Mouse (Mus musculus): Measurements from ENCODE around the gene Ddx42. TPM values are rescaled to one million over a fixed set of nuclear protein-coding genes. Genes with fewer than 3 reads are reported as not detected.
A peak's percentile ranks its signal among the peaks of the same experiment; 100 is the strongest.
"Not testable (repeated sequence)": the region's sequence is repeated elsewhere in the genome, so short reads cannot be mapped to it uniquely, and the experiment has no call there.

The Ddx42 gene
- polyA plus RNA-seq, 1 experiment from 2014 or later, result 91.4 TPM

- ATAC-seq (ENCODE audit: low FRiP score) (no peak), DNase-seq (ENCODE audit: low spot score) (no peak)
- no peak overlapping the region for H3K9ac ChIP-seq (ENCODE audit: low read depth, low read length)
- 92% methylated on average over 7 of the region's 7 CpGs for WGBS
- H3K27ac ChIP-seq (ENCODE audit: low read depth, low read length), result no peak overlapping the region
- H3K36me3 ChIP-seq (ENCODE audit: control insufficient read depth, insufficient read depth, low read length), result no peaks in the 10 kb centered on the region
- no peaks in the 10 kb centered on the region for H3K27me3 ChIP-seq (ENCODE audit: control insufficient read depth, insufficient read depth, low read length)
- H3K9me3 ChIP-seq (ENCODE audit: control insufficient read depth, low read length), result no peaks in the 10 kb centered on the region
- H3K4me2 ChIP-seq (replicated peaks; ENCODE audit: low read depth, low read length), result no peak overlapping the region
- no peak overlapping the region for H3K4me3 ChIP-seq (ENCODE audit: low read depth, low read length)
- no peaks in the 10 kb centered on the region for H3K4me1 ChIP-seq (replicated peaks; ENCODE audit: control insufficient read depth, insufficient read depth, low read length)
These were observed 21.8 kb upstream of the Ddx42 start for GRCm38 (mm10) chr11:106194891-106195290.

- Histone ChIP-seq H3K4me1 (replicated peaks; ENCODE audit: control insufficient read depth, insufficient read depth, low read length) (no peaks in the 10 kb centered on the region), H3K36me3 (ENCODE audit: control insufficient read depth, insufficient read depth, low read length) (no peaks in the 10 kb centered on the region), H3K4me2 (replicated peaks; ENCODE audit: low read depth, low read length) (no peak overlapping the region), H3K4me3 (ENCODE audit: low read depth, low read length) (no peak overlapping the region), H3K9me3 (ENCODE audit: control insufficient read depth, low read length) (no peaks in the 10 kb centered on the region), H3K27me3 (ENCODE audit: control insufficient read depth, insufficient read depth, low read length) (no peaks in the 10 kb centered on the region), H3K9ac (ENCODE audit: low read depth, low read length) (no peak overlapping the region), H3K27ac (ENCODE audit: low read depth, low read length) (no peak overlapping the region)
- no peak for DNase-seq (ENCODE audit: low spot score)
- no peak for ATAC-seq (ENCODE audit: low FRiP score)
These were observed 21.4 kb upstream of the Ddx42 start for GRCm38 (mm10) chr11:106195341-106195740.

DNA sequence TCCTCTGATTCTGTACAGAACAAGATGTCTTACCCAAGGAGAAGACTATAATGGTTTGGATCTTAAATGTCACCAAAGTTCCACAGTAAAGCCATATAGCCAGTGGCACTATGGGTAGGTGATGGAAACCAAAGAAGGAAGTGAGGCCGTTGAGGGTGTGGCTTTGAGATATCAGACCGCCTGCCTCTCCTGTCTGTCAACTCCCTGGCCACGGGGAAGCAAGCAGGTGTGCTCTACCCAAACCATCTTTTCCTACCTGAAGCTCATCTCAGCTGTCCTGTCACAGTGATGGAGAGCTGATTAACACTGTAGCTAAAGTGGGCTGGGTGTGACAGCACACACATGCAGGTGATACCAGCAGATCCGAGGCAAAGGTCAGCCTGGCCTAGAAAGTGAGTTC lies 18.4 kb upstream of the Ddx42 start:
- DNase-seq (ENCODE audit: low spot score), result no peak
- no peaks in the 10 kb centered on the region for H3K9me3 ChIP-seq (ENCODE audit: control insufficient read depth, low read length)
- no peak for ATAC-seq (ENCODE audit: low FRiP score)
- no peak overlapping the region for H3K9ac ChIP-seq (ENCODE audit: low read depth, low read length)
- H3K4me1 ChIP-seq (replicated peaks; ENCODE audit: control insufficient read depth, insufficient read depth, low read length), result no peaks in the 10 kb centered on the region
- H3K27me3 ChIP-seq (ENCODE audit: control insufficient read depth, insufficient read depth, low read length), result no peaks in the 10 kb centered on the region
- H3K4me3 ChIP-seq (ENCODE audit: low read depth, low read length), result no peak overlapping the region
- WGBS, result 90% methylated on average over 4 of the region's 4 CpGs
- no peak overlapping the region for H3K4me2 ChIP-seq (replicated peaks; ENCODE audit: low read depth, low read length)
- peaks cover 3% of the 10 kb centered on the region; the same call in 1 of the 2 replicates for H3K36me3 ChIP-seq (ENCODE audit: control insufficient read depth, insufficient read depth, low read length)
- no peak overlapping the region for H3K27ac ChIP-seq (ENCODE audit: low read depth, low read length)

DNA sequence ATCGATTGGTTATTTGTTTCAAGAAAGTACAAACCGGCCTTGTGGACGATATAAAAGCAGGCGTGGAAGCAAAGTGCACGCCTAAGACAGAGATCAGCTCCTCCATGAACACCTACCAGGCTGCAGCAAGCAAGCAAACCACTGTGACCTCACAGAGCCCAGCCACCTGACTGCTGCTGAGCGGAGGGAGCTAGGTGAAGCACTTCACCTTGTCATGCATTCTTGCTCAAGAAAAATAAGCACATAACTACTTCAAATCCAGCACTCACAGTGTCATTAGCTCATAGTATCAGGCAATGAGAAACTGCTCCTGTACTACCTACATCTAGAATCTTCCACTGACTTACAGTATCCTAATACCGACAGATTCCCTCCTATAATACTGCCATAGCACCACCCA lies 16.7 kb upstream of the Ddx42 start:
- H3K4me2 ChIP-seq (replicated peaks; ENCODE audit: low read depth, low read length); H3K27me3 ChIP-seq (ENCODE audit: control insufficient read depth, insufficient read depth, low read length); H3K4me1 ChIP-seq (replicated peaks; ENCODE audit: control insufficient read depth, insufficient read depth, low read length); H3K4me3 ChIP-seq (ENCODE audit: low read depth, low read length); H3K27ac ChIP-seq (ENCODE audit: low read depth, low read length); H3K36me3 ChIP-seq (ENCODE audit: control insufficient read depth, insufficient read depth, low read length); ATAC-seq (ENCODE audit: low FRiP score); H3K9me3 ChIP-seq (ENCODE audit: control insufficient read depth, low read length); H3K9ac ChIP-seq (ENCODE audit: low read depth, low read length); DNase-seq (ENCODE audit: low spot score): not testable (repeated sequence)
- 97% methylated on average over 7 of the region's 7 CpGs for WGBS

DNA sequence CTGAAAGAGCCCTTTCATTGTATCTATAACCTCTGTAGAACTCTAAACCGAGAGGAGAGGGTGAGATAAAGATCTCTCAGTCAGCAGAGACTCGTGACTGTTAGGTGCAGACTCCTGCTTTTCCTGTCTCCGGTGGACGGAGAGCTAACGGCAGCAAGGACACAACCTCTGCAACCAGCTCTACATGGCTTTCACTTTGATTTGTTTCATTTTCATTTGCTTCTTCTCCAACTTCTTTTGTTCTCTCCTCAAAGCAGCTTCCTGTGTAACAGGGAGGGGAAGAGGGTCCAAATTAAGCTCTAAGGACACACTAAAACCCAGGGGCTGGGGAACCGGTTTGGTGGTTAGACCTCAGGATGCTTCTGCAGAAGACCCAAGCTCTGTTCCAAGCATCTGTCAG lies 16.0 kb upstream of the Ddx42 start:
- 86% methylated on average over 6 of the region's 6 CpGs for WGBS
- peaks cover 3% of the 10 kb centered on the region; the same call in 1 of the 2 replicates for H3K36me3 ChIP-seq (ENCODE audit: control insufficient read depth, insufficient read depth, low read length)
- ATAC-seq (ENCODE audit: low FRiP score) (no peak), DNase-seq (ENCODE audit: low spot score) (no peak)
- no peak overlapping the region for H3K9ac ChIP-seq (ENCODE audit: low read depth, low read length)
- no peaks in the 10 kb centered on the region for H3K9me3 ChIP-seq (ENCODE audit: control insufficient read depth, low read length)
- no peak overlapping the region for H3K27ac ChIP-seq (ENCODE audit: low read depth, low read length)
- H3K4me3 ChIP-seq (ENCODE audit: low read depth, low read length), result no peak overlapping the region
- H3K4me2 ChIP-seq (replicated peaks; ENCODE audit: low read depth, low read length), result no peak overlapping the region
- no peaks in the 10 kb centered on the region for H3K4me1 ChIP-seq (replicated peaks; ENCODE audit: control insufficient read depth, insufficient read depth, low read length)
- no peaks in the 10 kb centered on the region for H3K27me3 ChIP-seq (ENCODE audit: control insufficient read depth, insufficient read depth, low read length)

- no peak overlapping the region for H3K4me3 ChIP-seq (ENCODE audit: low read depth, low read length)
- no peaks in the 10 kb centered on the region for H3K4me1 ChIP-seq (replicated peaks; ENCODE audit: control insufficient read depth, insufficient read depth, low read length)
- no peak overlapping the region for H3K9ac ChIP-seq (ENCODE audit: low read depth, low read length)
- no peaks in the 10 kb centered on the region for H3K9me3 ChIP-seq (ENCODE audit: control insufficient read depth, low read length)
- 93% methylated on average over 19 of the region's 19 CpGs for WGBS
- H3K4me2 ChIP-seq (replicated peaks; ENCODE audit: low read depth, low read length), result no peak overlapping the region
- DNase-seq (ENCODE audit: low spot score) (no peak), ATAC-seq (ENCODE audit: low FRiP score) (no peak)
- H3K36me3 ChIP-seq (ENCODE audit: control insufficient read depth, insufficient read depth, low read length), result peaks cover 3% of the 10 kb centered on the region; the same call in 1 of the 2 replicates
- H3K27me3 ChIP-seq (ENCODE audit: control insufficient read depth, insufficient read depth, low read length), result no peaks in the 10 kb centered on the region
- no peak overlapping the region for H3K27ac ChIP-seq (ENCODE audit: low read depth, low read length)
These were observed 15.2 kb upstream of the Ddx42 start for GRCm38 (mm10) chr11:106201337-106202122.

GRCm38 (mm10) chr11:106202123-106202465 lies 14.6 kb upstream of the Ddx42 start, which contains the start of gene Strada:
TSS of gene Strada (minus strand) at chr11:106202168.
- H3K4me3 ChIP-seq (ENCODE audit: low read depth, low read length), result no peak within 1 kb of the TSS
- 83% methylated on average over 5 of the region's 5 CpGs for WGBS
- no peak within 1 kb of the TSS for H3K9ac ChIP-seq (ENCODE audit: low read depth, low read length)
- no peaks in the 10 kb centered on the region for H3K27me3 ChIP-seq (ENCODE audit: control insufficient read depth, insufficient read depth, low read length)
- no peak within 1 kb of the TSS for H3K27ac ChIP-seq (ENCODE audit: low read depth, low read length)
- H3K4me2 ChIP-seq (replicated peaks; ENCODE audit: low read depth, low read length), result no peak within 1 kb of the TSS
- H3K9me3 ChIP-seq (ENCODE audit: control insufficient read depth, low read length), result no peaks in the 10 kb centered on the region
- H3K36me3 ChIP-seq (ENCODE audit: control insufficient read depth, insufficient read depth, low read length), result peaks cover 3% of the 10 kb centered on the region; the same call in 1 of the 2 replicates
- ATAC-seq (ENCODE audit: low FRiP score) (no peak), DNase-seq (ENCODE audit: low spot score) (no peak)
- no peaks in the 10 kb centered on the region for H3K4me1 ChIP-seq (replicated peaks; ENCODE audit: control insufficient read depth, insufficient read depth, low read length)

GRCm38 (mm10) chr11:106212771-106213170 lies 4.0 kb upstream of the Ddx42 start:
- Histone ChIP-seq H3K9ac (ENCODE audit: low read depth, low read length) (no peak overlapping the region), H3K36me3 (ENCODE audit: control insufficient read depth, insufficient read depth, low read length) (0 out of 2 replicates have a peak, but pooled peaks cover 5% of the 10 kb centered on the region), H3K9me3 (ENCODE audit: control insufficient read depth, low read length) (no peaks in the 10 kb centered on the region), H3K27me3 (ENCODE audit: control insufficient read depth, insufficient read depth, low read length) (no peaks in the 10 kb centered on the region), H3K4me1 (replicated peaks; ENCODE audit: control insufficient read depth, insufficient read depth, low read length) (0 out of 2 replicates have a peak, but pooled peaks cover 5% of the 10 kb centered on the region), H3K4me2 (replicated peaks; ENCODE audit: low read depth, low read length) (no peak overlapping the region), H3K4me3 (ENCODE audit: low read depth, low read length) (no peak overlapping the region), H3K27ac (ENCODE audit: low read depth, low read length) (no peak overlapping the region)
- no peak for ATAC-seq (ENCODE audit: low FRiP score)
- DNase-seq (ENCODE audit: low spot score), result no peak
- 93% methylated on average over 8 of the region's 8 CpGs for WGBS

- peak overlapping the region; percentile 51 for H3K4me2 ChIP-seq (replicated peaks; ENCODE audit: low read depth, low read length)
These were observed 1.9 kb upstream of the Ddx42 start for GRCm38 (mm10) chr11:106214856-106215255.

More at GRCm38 (mm10) chr11:106214856-106215255, 1.9 kb upstream of the Ddx42 start:
- Histone ChIP-seq H3K36me3 (ENCODE audit: control insufficient read depth, insufficient read depth, low read length) (0 out of 2 replicates have a peak, but pooled peaks cover 2% of the 10 kb centered on the region), H3K27ac (ENCODE audit: low read depth, low read length) (no peak overlapping the region), H3K9ac (ENCODE audit: low read depth, low read length) (no peak overlapping the region), H3K4me3 (ENCODE audit: low read depth, low read length) (peak overlapping the region; percentile 98; the same call in 1 of the 2 replicates), H3K9me3 (ENCODE audit: control insufficient read depth, low read length) (no peaks in the 10 kb centered on the region), H3K27me3 (ENCODE audit: control insufficient read depth, insufficient read depth, low read length) (no peaks in the 10 kb centered on the region), H3K4me1 (replicated peaks; ENCODE audit: control insufficient read depth, insufficient read depth, low read length) (peaks cover 6% of the 10 kb centered on the region; the same call in 1 of the 2 replicates)
- ATAC-seq (ENCODE audit: low FRiP score) (no peak), DNase-seq (ENCODE audit: low spot score) (no peak)
- 88% methylated on average over 5 of the region's 5 CpGs for WGBS

Data from hindbrain, embryonic 11.5 days (tissue).